Mouse (Mus musculus) MEL (cell line): ENCODE measurements at regions not wholly inside any gene's neighbourhood (a gene's known extent, or its start where the extent isn't known, plus 50 kb on each side); places are given as distances from the start of the nearest gene placed in this dataset.

ENCODE experiments used
- DNase-seq: peaks from one replicate; pipeline ENCODE4 v3.0.0; 2011; ENCODE audit warnings: low read depth, low spot score
- H3K27ac ChIP-seq: 2 replicates; pipeline ENCODE4 v1.5.1; 2012; ENCODE audit warnings: low read depth, mild to moderate bottlenecking, control low read depth, low read length, moderate library complexity; ENCODE audit not compliant: control insufficient read depth
- H3K27me3 ChIP-seq, 2 experiments: fragments of 150-350 bp in 1 of 2; sonication (generic) in 1 of 2; 2 replicates each; pipeline ENCODE4 v1.6.1; 2012; ENCODE audit warnings: low read length in 2 of 2, mild to moderate bottlenecking in 2 of 2, improper control_type of control experiment in 1 of 2, moderate library complexity in 1 of 2; ENCODE audit not compliant: insufficient read depth in 2 of 2, control insufficient read depth in 1 of 2
- H3K36me3 ChIP-seq, 2 experiments: 2 replicates each; pipeline ENCODE4 v1.6.1; 2012 to 2014; ENCODE audit warnings: low read length in 2 of 2, improper control_type of control experiment in 1 of 2, inconsistent platforms in 1 of 2, mild to moderate bottlenecking in 1 of 2; ENCODE audit not compliant: insufficient read depth in 2 of 2, control insufficient read depth in 1 of 2
- H3K4me1 ChIP-seq, 2 experiments: fragments of 150-350 bp in 1 of 2; sonication (generic) in 1 of 2; 2 replicates each; pipeline ENCODE4 v1.6.1; 2012; ENCODE audit warnings: low read length in 2 of 2, improper control_type of control experiment in 1 of 2, mild to moderate bottlenecking in 1 of 2; ENCODE audit not compliant: insufficient read depth in 2 of 2, control insufficient read depth in 1 of 2
- H3K4me3 ChIP-seq, 2 experiments: fragments of 150-350 bp in 1 of 2; sonication (generic) in 1 of 2; 2 replicates each; pipeline ENCODE4 v1.5.1; 2012; ENCODE audit warnings: low read depth in 2 of 2, low read length in 2 of 2, mild to moderate bottlenecking in 2 of 2, moderate library complexity in 2 of 2, control low read depth in 1 of 2, improper control_type of control experiment in 1 of 2; ENCODE audit not compliant: control insufficient read depth in 1 of 2, insufficient read depth in 1 of 2
- H3K79me2 ChIP-seq: 2 replicates; pipeline ENCODE4 v1.6.1; 2012; ENCODE audit warnings: mild to moderate bottlenecking, low read length, moderate library complexity; ENCODE audit not compliant: control insufficient read depth, poor library complexity, insufficient read depth
- H3K9ac ChIP-seq: 2 replicates; pipeline ENCODE4 v1.6.1; 2012; ENCODE audit warnings: low read depth, mild to moderate bottlenecking, control low read depth, low read length, moderate library complexity; ENCODE audit not compliant: control insufficient read depth, poor library complexity, severe bottlenecking
- H3K9me3 ChIP-seq: fragments of 150-350 bp; sonication (generic); replicated peaks from 2 replicates; pipeline ENCODE4 v1.6.1; 2012; ENCODE audit warnings: mild to moderate bottlenecking, low read length, improper control_type of control experiment, moderate library complexity; ENCODE audit not compliant: insufficient read depth
- CHD1 ChIP-seq: IDR thresholded peaks from 2 replicates; pipeline ENCODE4 v1.6.1; 2012; ENCODE audit warnings: low read depth, mild to moderate bottlenecking, inconsistent platforms, low read length, improper control_type of control experiment
- CHD2 ChIP-seq: IDR thresholded peaks from 2 replicates; pipeline ENCODE4 v1.6.1; 2011; ENCODE audit warnings: low read length, improper control_type of control experiment
- E2F4 ChIP-seq: IDR thresholded peaks from 2 replicates; pipeline ENCODE4 v1.6.1; 2011; ENCODE audit warnings: low read depth, low read length, improper control_type of control experiment, borderline replicate concordance
- ELF1 ChIP-seq: IDR thresholded peaks from 2 replicates; pipeline ENCODE4 v1.6.1; 2014; ENCODE audit warnings: low read depth, mild to moderate bottlenecking, inconsistent platforms, low read length, improper control_type of control experiment, moderate library complexity
- EP300 ChIP-seq, 2 experiments: IDR thresholded peaks; 2 replicates each; pipeline ENCODE4 v1.6.1; 2011; ENCODE audit warnings: improper control_type of control experiment in 2 of 2, low read length in 2 of 2, low read depth in 1 of 2, mild to moderate bottlenecking in 1 of 2
- ETS1 ChIP-seq: IDR thresholded peaks from 2 replicates; pipeline ENCODE4 v1.6.1; 2012; ENCODE audit warnings: low read depth, mild to moderate bottlenecking, inconsistent platforms, low read length, improper control_type of control experiment, moderate library complexity
- GATA1 ChIP-seq: IDR thresholded peaks from 2 replicates; pipeline ENCODE4 v1.6.1; 2011; ENCODE audit warnings: low read depth, low read length, improper control_type of control experiment
- HCFC1 ChIP-seq: IDR thresholded peaks from 2 replicates; pipeline ENCODE4 v1.6.1; 2012; ENCODE audit warnings: low read depth, mild to moderate bottlenecking, inconsistent platforms, low read length, improper control_type of control experiment, moderate library complexity
- JUND ChIP-seq: IDR thresholded peaks from 2 replicates; pipeline ENCODE4 v1.6.1; 2011; ENCODE audit warnings: low read depth, mild to moderate bottlenecking, improper control_type of control experiment, low read length
- KAT2A ChIP-seq: conservative IDR thresholded peaks from 2 replicates; pipeline ENCODE4 v1.6.1; 2012; ENCODE audit warnings: low read depth, low read length, improper control_type of control experiment, inconsistent platforms
- MAZ ChIP-seq: IDR thresholded peaks from 2 replicates; pipeline ENCODE4 v1.6.1; 2012; ENCODE audit warnings: low read depth, mild to moderate bottlenecking, inconsistent platforms, low read length, improper control_type of control experiment
- MYB ChIP-seq: IDR thresholded peaks from 2 replicates; pipeline ENCODE4 v1.6.1; 2011; ENCODE audit warnings: mild to moderate bottlenecking, low read depth, low read length, improper control_type of control experiment
- NRF1 ChIP-seq: IDR thresholded peaks from 2 replicates; pipeline ENCODE4 v1.6.1; 2014; ENCODE audit warnings: low read depth, mild to moderate bottlenecking, inconsistent platforms, low read length, improper control_type of control experiment, moderate library complexity; ENCODE audit not compliant: poor library complexity, insufficient read depth, severe bottlenecking
- POLR2A ChIP-seq, 2 experiments: IDR thresholded peaks; 2 replicates each; pipeline ENCODE4 v1.6.1; 2011 to 2012; ENCODE audit warnings: low read length in 2 of 2, mild to moderate bottlenecking in 2 of 2, control low read depth in 1 of 2, improper control_type of control experiment in 1 of 2, low read depth in 1 of 2, moderate library complexity in 1 of 2; ENCODE audit not compliant: control insufficient read depth in 1 of 2, insufficient read depth in 1 of 2, poor library complexity in 1 of 2
- POLR2AphosphoS2 ChIP-seq: IDR thresholded peaks from 2 replicates; pipeline ENCODE4 v1.6.1; 2011; ENCODE audit warnings: low read length, improper control_type of control experiment
- POLR2AphosphoS5 ChIP-seq: IDR thresholded peaks from 2 replicates; pipeline ENCODE4 v1.6.1; 2012; ENCODE audit warnings: low read depth, borderline replicate concordance, mild to moderate bottlenecking, inconsistent platforms, low read length, moderate library complexity, mixed read lengths
- RAD21 ChIP-seq: IDR thresholded peaks from 2 replicates; pipeline ENCODE4 v1.6.1; 2011; ENCODE audit warnings: mild to moderate bottlenecking, low read depth, low read length, improper control_type of control experiment
- UBTF ChIP-seq: IDR thresholded peaks from 2 replicates; pipeline ENCODE4 v1.6.1; 2012; ENCODE audit warnings: low read depth, mild to moderate bottlenecking, inconsistent platforms, low read length, improper control_type of control experiment, moderate library complexity, borderline replicate concordance; ENCODE audit not compliant: insufficient read depth
- USF1 ChIP-seq: IDR thresholded peaks from 2 replicates; pipeline ENCODE4 v1.6.1; 2014; ENCODE audit warnings: low read depth, mild to moderate bottlenecking, inconsistent platforms, low read length, improper control_type of control experiment, moderate library complexity
- ZKSCAN1 ChIP-seq: IDR thresholded peaks from 2 replicates; pipeline ENCODE4 v1.6.1; 2012; ENCODE audit warnings: low read depth, mild to moderate bottlenecking, inconsistent platforms, low read length, improper control_type of control experiment, moderate library complexity
- ZMIZ1 ChIP-seq: IDR thresholded peaks from 2 replicates; pipeline ENCODE4 v1.6.1; 2012; ENCODE audit warnings: low read depth, mild to moderate bottlenecking, inconsistent platforms, low read length, improper control_type of control experiment, moderate library complexity

- Histone ChIP-seq H3K4me3 (no peak overlapping the region), H3K9me3 (no peaks in the 10 kb centered on the region)
Observed at GRCm38 (mm10) chr5:16489803-16490202, 63.5 kb upstream of the Hgf start.

GRCm38 (mm10) chr5:16499891-16500290, 53.4 kb upstream of the Hgf start:
- Histone ChIP-seq H3K36me3 (no peaks in the 10 kb centered on the region), H3K9me3 (no peaks in the 10 kb centered on the region), H3K79me2 (no peaks in the 10 kb centered on the region), H3K27ac (no peak overlapping the region), H3K9ac (no peak overlapping the region), H3K4me3 (no peak overlapping the region), H3K4me1 (no peaks in the 10 kb centered on the region), H3K27me3 (no peaks in the 10 kb centered on the region)
- no peak for TF ChIP-seq CHD2
- no peak for TF ChIP-seq POLR2AphosphoS5
- no peak for TF ChIP-seq ZMIZ1
- no peak for DNase-seq

More at GRCm38 (mm10) chr5:16489803-16490202, 63.5 kb upstream of the Hgf start:
- Histone ChIP-seq H3K4me1 (no peaks in the 10 kb centered on the region), H3K27ac (no peak overlapping the region), H3K9ac (no peak overlapping the region), H3K36me3 (no peaks in the 10 kb centered on the region), H3K27me3 (no peaks in the 10 kb centered on the region), H3K79me2 (no peaks in the 10 kb centered on the region)
- TF ChIP-seq POLR2AphosphoS5 (no peak), NRF1 (no peak), ELF1 (no peak), E2F4 (no peak), ZKSCAN1 (no peak), USF1 (no peak), GATA1 (no peak), KAT2A (no peak), ZMIZ1 (no peak), POLR2A (IDR thresholded peaks at IDR 0.05; ENCODE audit: control insufficient read depth in 1 of 2, insufficient read depth in 1 of 2, low read depth in 1 of 2, low read length in 2 of 2, poor library complexity in 1 of 2) (no peak), JUND (no peak), EP300 (IDR thresholded peaks at IDR 0.05; ENCODE audit: low read depth in 1 of 2, low read length in 2 of 2) (no peak), CHD1 (no peak), ETS1 (no peak), MYB (no peak), POLR2AphosphoS2 (no peak), RAD21 (no peak), MAZ (no peak), UBTF (no peak), HCFC1 (no peak)
- DNase-seq = no peak
